Mouse (Mus musculus): Measurements from ENCODE around the gene Dok7. TPM values are rescaled to one million over a fixed set of nuclear protein-coding genes. Genes with fewer than 3 reads are reported as not detected.

Dok7 gene
- total RNA-seq, 2 experiments from 2014 or later: 9.4 to 10.3 TPM

GRCm38 (mm10) chr5:35104960-35105921 is 48.7 kb downstream of the Dok7 start, which contains the start of gene Lrpap1:
Gene Lrpap1 (minus strand): TSS chr5:35105766.
- intact Hi-C loops (cut with DNase I): no loop called here
- DNase-seq: peak; percentile 95

DNA sequence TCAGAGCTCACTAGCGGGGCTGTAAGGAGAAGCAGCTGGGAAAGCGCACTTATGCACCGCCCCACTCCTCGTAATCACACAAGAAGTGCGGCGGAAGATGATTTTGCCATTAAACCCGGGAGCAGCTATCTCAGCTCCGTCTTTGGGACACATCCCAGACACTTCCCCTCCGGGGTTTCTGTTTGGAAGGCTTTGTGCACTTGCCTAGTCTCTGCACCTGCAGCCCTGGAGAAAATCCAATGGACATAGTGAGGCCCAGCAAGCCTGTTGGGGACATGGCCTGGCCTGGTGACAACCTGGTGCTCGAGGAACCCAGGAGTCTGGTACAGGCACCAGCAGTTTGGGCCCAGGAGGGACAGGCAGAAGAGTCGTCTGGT is 49.3 kb downstream of the Dok7 start:
- intact Hi-C loops (cut with DNase I): no loop called here
- peak; percentile 73 for DNase-seq

GRCm38 (mm10) chr5:35112444-35112843 is 55.9 kb downstream of the Dok7 start:
- intact Hi-C loops (cut with DNase I): no loop called here

GRCm38 (mm10) chr5:35116002-35116401 is 59.4 kb downstream of the Dok7 start:
- intact Hi-C loops (cut with DNase I): no loop called here
- no peak for DNase-seq

More at GRCm38 (mm10) chr5:35112444-35112843, 55.9 kb downstream of the Dok7 start:
- no peak for DNase-seq

- DNase-seq: no peak
- intact Hi-C loops (cut with DNase I): no loop called here
Observed at GRCm38 (mm10) chr5:35117633-35118032, 61.1 kb downstream of the Dok7 start.

DNA sequence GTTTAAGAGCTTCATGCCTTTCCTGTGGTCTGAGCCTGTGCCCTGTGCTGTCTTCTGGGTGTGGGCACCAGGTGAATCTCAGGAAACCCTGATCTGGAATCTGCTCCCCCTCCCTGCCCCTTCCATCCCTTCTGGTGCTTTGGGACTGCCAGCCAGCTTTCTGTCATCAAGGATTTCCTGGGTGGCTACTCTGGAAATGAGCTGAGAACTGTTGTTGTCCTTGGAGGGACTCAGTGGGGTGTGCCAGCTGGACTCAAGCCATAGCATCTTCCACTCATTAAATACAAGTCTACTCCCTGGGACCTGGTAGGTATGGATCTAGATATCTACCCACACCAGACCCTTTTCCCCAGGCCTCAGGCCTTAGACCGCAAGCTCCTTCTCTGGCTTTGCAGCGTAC is 61.9 kb downstream of the Dok7 start:
- intact Hi-C loops (cut with DNase I): no loop called here
- peak; percentile 89 for DNase-seq

- intact Hi-C loops (cut with DNase I): no loop called here
- peak; percentile 67 for DNase-seq
Observed at GRCm38 (mm10) chr5:35120024-35120423, 63.5 kb downstream of the Dok7 start.

DNA sequence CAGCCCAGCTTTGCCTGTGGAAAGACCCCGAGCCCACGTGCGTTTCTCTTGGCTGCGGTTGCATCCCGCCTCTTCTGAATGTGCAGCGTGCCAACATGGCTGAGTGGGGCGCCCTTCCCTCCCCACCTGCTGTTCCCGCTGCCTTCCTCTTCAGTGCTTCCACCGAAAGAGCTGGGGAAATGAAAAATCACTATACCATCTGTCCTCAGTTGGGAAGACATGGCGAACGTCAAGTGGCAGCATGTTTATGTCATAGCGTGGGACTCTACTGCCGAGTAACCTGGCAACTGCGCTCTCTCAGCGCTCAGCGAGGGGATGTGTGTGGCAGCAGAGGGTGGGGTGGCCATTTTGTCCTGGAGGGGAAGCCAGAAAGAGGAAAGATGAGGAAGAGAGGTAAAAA is 72.6 kb downstream of the Dok7 start:
- intact Hi-C loops (cut with DNase I): no loop called here
- peak; percentile 79 for DNase-seq

- intact Hi-C loops (cut with DNase I): no loop called here
- DNase-seq: peak; percentile 69
Observed at GRCm38 (mm10) chr5:35129767-35130191, 73.2 kb downstream of the Dok7 start.

DNA sequence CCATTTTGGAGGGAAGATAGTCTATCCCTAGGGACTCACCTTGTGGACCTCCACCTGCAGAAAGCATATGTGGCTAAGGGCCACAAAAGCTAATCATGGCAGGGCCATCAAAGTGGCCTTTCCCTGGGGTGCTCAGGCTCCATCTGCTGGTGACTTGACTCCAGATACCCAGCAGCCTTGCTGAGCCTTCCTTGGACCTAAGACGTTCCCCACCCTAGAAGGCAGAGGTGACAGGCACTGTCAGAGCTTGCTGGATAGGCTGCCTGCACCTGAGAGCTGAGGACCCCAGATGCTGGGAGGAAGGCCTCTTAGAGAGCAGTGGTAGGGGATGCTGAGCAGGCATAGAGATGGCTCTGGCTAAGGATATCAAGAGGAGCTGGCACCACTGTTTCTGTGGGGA is 74.7 kb downstream of the Dok7 start:
- DNase-seq: no peak
- intact Hi-C loops (cut with DNase I): no loop called here

GRCm38 (mm10) chr5:35131773-35132172 is 75.2 kb downstream of the Dok7 start:
- peak; percentile 96 for DNase-seq

GRCm38 (mm10) chr5:35132278-35132980 is 75.9 kb downstream of the Dok7 start:
- intact Hi-C loops (cut with DNase I): no loop called here
- DNase-seq: no peak

More at GRCm38 (mm10) chr5:35131773-35132172, 75.2 kb downstream of the Dok7 start:
- intact Hi-C loops (cut with DNase I): no loop called here

GRCm38 (mm10) chr5:35133468-35133867 is 76.9 kb downstream of the Dok7 start:
- no peak for DNase-seq
- intact Hi-C loops (cut with DNase I): no loop called here

DNA sequence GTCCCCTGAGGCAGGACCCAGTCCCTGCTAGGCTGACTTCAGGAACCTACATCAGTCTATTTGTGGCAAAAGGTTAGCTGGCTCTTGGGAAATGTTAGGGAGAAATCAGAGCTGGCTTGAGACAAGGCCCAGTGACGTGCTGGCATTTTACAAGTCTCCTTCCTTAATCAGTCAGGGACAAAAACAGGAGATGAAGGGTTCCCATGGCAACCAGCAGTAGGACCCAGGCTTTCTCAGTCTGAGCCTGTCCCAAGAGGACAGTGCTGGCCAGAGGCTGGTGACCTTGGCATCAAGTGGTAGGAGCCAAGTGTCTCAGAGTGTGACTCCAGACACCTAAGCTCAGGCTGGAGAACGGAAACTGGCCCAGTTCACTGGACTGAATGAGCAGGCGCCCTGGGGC is 77.7 kb downstream of the Dok7 start:
- DNase-seq: no peak
- intact Hi-C loops (cut with DNase I): no loop called here

DNA sequence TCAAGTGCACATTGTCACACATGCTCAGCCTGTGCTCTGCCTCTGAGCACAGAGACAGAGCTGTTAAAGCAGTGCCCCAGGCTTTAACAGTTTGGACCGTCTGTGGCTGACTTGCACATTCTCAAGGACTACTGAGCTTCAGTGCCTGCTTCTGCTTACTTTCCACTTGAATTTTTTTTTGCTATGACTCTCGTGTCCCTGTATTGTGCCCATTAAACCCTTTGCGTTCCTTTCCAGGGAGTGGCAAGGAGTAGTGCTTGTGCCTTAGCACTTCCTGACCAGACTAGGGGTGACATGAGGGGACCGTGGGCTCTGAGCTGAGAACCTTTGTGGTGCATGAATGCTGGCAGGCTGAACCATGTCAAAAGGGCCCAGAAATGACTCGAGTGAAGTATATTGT is 79.3 kb downstream of the Dok7 start:
- DNase-seq: no peak
- intact Hi-C loops (cut with DNase I): no loop called here

Small RNAs within 50 kb of the gene (microRNA-seq; reads per million reads assigned to microRNA genes)
- gene Mir3097: 24.7 reads per million, percentile 38 among the genes with 10 or more reads in this experiment

Other genes with a start within 250 kb of the Dok7 start
- 10 to 100 TPM; 19.8 to 21.1 TPM for gene Msantd1, start 148.8 kb upstream of the Dok7 start, total RNA-seq (2021)
- 10 to 100 TPM; 62.9 TPM for gene Rgs12, start 107.3 kb upstream of the Dok7 start, total RNA-seq (2021)
- gene Hgfac, start 15.3 kb upstream of the Dok7 start, total RNA-seq (2021): 1 to 10 TPM in 1 of 2 experiments, under 1 TPM in 1; 0.95 to 1.7 TPM
- 10 to 100 TPM; 73.4 to 83.3 TPM for gene Lrpap1, start 49.0 kb downstream of the Dok7 start, total RNA-seq (2021)
- 1 to 10 TPM; 6.4 to 7.8 TPM for gene Adra2c, start 221.6 kb downstream of the Dok7 start, total RNA-seq (2021)

Data from left cerebral cortex, postnatal 4 days (tissue).